Mouse (Mus musculus) frontal cortex, adult (tissue): ENCODE measurements at regions not wholly inside any gene's neighbourhood (a gene's known extent, or its start where the extent isn't known, plus 50 kb on each side); places are given as distances from the start of the nearest gene placed in this dataset.

Source experiments
- ATAC-seq: cut with Nextera tagmentation; 2 replicates; pipeline ENCODE4 v1.9.2; 2017; ENCODE audit warnings: mild to moderate bottlenecking, moderate library complexity, mixed read lengths; ENCODE audit not compliant: low TSS enrichment

GRCm38 (mm10) chr13:84399345-84400170, 177.5 kb downstream of the Tmem161b start:
- peak; percentile 87 for ATAC-seq

GRCm38 (mm10) chr13:84401006-84401405, 178.9 kb downstream of the Tmem161b start:
- no peak for ATAC-seq

- no peak for ATAC-seq
Observed at GRCm38 (mm10) chr13:84404566-84405194, 182.6 kb downstream of the Tmem161b start.

- ATAC-seq: no peak
Observed at GRCm38 (mm10) chr13:84434444-84434843, 212.3 kb downstream of the Tmem161b start.

- no peak for ATAC-seq
Observed at GRCm38 (mm10) chr13:84437586-84438443, 215.7 kb downstream of the Tmem161b start.

- no peak for ATAC-seq
Observed at GRCm38 (mm10) chr13:84438444-84438766, 216.3 kb downstream of the Tmem161b start.

GRCm38 (mm10) chr13:84448514-84448913, 226.4 kb downstream of the Tmem161b start:
- no peak for ATAC-seq

GRCm38 (mm10) chr13:84449001-84449551, 227.0 kb downstream of the Tmem161b start:
- peak; percentile 98 for ATAC-seq
